Mouse (Mus musculus) lung, adult 2 months (tissue): ENCODE measurements around the gene Dzip1l. TPM values are rescaled to one million over a fixed set of nuclear protein-coding genes. Genes with fewer than 3 reads are reported as not detected.

Experiments used
- DNase-seq: peaks from one replicate; pipeline ENCODE4 v3.0.0; 2022
- H3K4me1 ChIP-seq: fragments of 200-500 bp; 2 replicates; pipeline ENCODE4 v1.6.1; 2011; ENCODE audit warnings: low read length; ENCODE audit not compliant: control insufficient read depth, insufficient read depth
- H3K4me3 ChIP-seq: fragments of 200-500 bp; replicated peaks from 2 replicates; pipeline ENCODE3; 2011; ENCODE audit warnings: low read depth, mild to moderate bottlenecking, control low read depth, low read length; ENCODE audit errors: extremely low read depth
- CTCF ChIP-seq: fragments of 200-500 bp; IDR thresholded peaks from 2 replicates; pipeline ENCODE4 v1.5.1; 2011; ENCODE audit warnings: mild to moderate bottlenecking, low read length, control low read depth; ENCODE audit not compliant: insufficient read depth
- POLR2A ChIP-seq: fragments of 200-500 bp; IDR thresholded peaks from 2 replicates; pipeline ENCODE4 v1.6.1; 2011; ENCODE audit warnings: low read depth, mild to moderate bottlenecking, control low read depth, low read length, borderline replicate concordance; ENCODE audit errors: extremely low read depth
- WGBS: fragments of 180-500 bp; shearing (Covaris S2); methylation state at CpG from one replicate; pipeline ENCODE4 v1.1.7; 2018; 5-methylcytosine and 5-hydroxymethylcytosine counted together
- polyA plus RNA-seq: library from polyadenylated mRNA; depleted of rRNA; stranded (reverse); fragments of >200 nt; gene quantifications from 2 replicates; pipeline ENCODE4 v1.2.3, GENCODE M21; 2012

The Dzip1l gene
- polyA plus RNA-seq, 1 experiment, result 8.3 TPM

DNA sequence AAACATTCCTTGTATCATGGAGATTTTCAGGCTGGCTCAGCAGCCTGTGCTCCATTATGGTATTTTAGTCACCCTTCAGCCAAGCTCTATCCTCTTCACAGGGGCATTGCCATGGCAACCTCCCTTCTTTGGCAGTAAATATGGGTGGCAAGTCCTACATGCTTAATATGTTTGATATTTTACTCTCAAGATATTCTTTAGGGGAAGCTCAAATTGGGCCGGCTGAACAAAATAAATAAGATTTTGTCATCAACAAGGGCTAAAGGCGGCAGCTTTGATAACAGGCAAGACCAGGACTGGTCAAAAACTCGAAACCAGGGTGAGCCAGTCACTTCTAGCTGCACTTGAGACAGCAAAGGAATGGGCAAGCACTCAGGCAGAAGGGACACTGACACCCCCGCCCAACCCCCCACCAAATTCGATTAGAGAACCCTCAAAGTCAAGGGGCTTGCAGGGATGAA, 55.8 kb downstream of the Dzip1l start:
- peak; percentile 74 for DNase-seq
- 36% methylated on average over 5 of the region's 5 CpGs for WGBS
- H3K4me1 ChIP-seq, result no peaks in the 10 kb centered on the region
- no peak for TF ChIP-seq CTCF
- no peak for TF ChIP-seq POLR2A
- no peak overlapping the region for H3K4me3 ChIP-seq

GRCm38 (mm10) chr9:99685536-99686231, 56.4 kb downstream of the Dzip1l start:
- TF ChIP-seq CTCF (no peak), POLR2A (no peak)
- DNase-seq, result no peak
- Histone ChIP-seq H3K4me1 (no peaks in the 10 kb centered on the region), H3K4me3 (no peak overlapping the region)
- 49% methylated on average over 5 of the region's 5 CpGs for WGBS

DNA sequence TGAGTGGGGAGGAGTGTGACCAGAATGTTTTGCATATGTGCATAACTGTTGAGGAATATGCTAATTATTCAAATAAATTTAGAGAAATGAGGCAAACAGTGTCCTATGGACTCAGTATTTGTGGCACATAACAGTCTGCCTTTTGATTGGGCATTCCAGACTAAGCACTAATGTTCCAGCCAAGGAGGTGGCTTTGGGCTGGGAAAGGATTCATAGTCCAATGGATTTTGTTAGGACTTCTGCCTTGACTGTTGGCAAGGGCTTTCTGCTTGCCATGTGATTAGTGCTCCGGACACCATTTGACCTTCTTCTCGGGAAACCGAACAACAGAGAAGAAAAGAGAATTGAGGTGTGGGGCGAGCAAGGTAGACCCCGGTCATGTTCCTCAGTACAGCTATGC, 60.5 kb downstream of the Dzip1l start:
- H3K4me1 ChIP-seq, result no peaks in the 10 kb centered on the region
- WGBS, result 94% methylated on average over 5 of the region's 5 CpGs
- no peak for TF ChIP-seq POLR2A
- TF ChIP-seq CTCF, result no peak
- no peak overlapping the region for H3K4me3 ChIP-seq
- no peak for DNase-seq

GRCm38 (mm10) chr9:99690386-99690785, 61.1 kb downstream of the Dzip1l start:
- no peaks in the 10 kb centered on the region for H3K4me1 ChIP-seq
- TF ChIP-seq CTCF, result no peak
- no peak for TF ChIP-seq POLR2A
- DNase-seq, result no peak
- WGBS, result 72% methylated on average over 7 of the region's 7 CpGs
- H3K4me3 ChIP-seq, result no peak overlapping the region

DNA sequence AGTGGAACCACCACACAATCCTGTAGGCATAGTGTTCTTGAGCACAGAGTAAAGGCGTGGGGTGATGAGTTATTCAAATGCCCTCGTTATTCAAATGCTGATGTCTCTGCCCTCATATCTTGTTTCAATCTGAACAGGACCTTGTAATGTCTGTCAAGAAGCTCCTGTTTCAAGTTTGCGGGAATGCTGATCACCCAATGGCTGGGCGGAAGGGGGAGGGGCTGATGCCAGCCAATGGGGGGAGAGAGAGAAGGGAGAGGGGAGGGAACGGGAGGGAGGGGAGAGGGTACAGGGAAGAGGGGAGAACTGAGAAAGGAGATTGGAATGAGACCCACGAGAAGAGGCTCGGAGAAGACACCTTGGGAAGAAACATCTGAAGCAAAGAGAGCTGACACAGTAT, 65.7 kb downstream of the Dzip1l start:
- H3K4me1 ChIP-seq, result no peaks in the 10 kb centered on the region
- no peak for TF ChIP-seq CTCF
- TF ChIP-seq POLR2A, result no peak
- no peak for DNase-seq
- H3K4me3 ChIP-seq, result no peak overlapping the region
- WGBS, result 49% methylated on average over 7 of the region's 7 CpGs

GRCm38 (mm10) chr9:99699752-99700389, 70.6 kb downstream of the Dzip1l start:
- 59% methylated on average over 2 of the region's 2 CpGs for WGBS
- DNase-seq, result no peak
- TF ChIP-seq POLR2A (no peak), CTCF (no peak)
- Histone ChIP-seq H3K4me1 (peaks cover 2% of the 10 kb centered on the region; the same call in 1 of the 2 replicates), H3K4me3 (no peak overlapping the region)

DNA sequence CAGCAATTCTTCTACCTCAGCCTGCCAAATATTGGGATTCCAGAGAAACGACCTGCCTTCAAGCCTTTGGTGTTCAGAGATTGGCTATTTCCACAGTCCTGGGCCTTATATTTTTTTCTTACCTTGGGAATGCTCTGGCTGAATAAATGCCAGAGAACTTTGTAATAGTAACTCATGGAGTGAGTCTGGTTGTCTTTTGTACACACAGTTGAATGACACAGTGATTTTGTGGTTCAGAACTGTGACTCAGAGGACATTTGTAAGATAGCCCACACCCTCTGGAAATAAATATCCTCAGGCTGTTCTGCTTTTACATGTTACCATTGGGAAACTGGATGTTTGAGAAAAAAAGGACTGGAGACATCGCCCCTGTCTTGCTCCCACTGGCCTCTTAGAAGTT, 71.9 kb downstream of the Dzip1l start:
- H3K4me3 ChIP-seq, result no peak overlapping the region
- TF ChIP-seq POLR2A, result no peak
- TF ChIP-seq CTCF, result no peak
- WGBS, result 67% methylated on average over 2 of the region's 2 CpGs
- no peak for DNase-seq
- peaks cover 4% of the 10 kb centered on the region; the same call in 1 of the 2 replicates for H3K4me1 ChIP-seq

- WGBS, result 58% methylated on average over 6 of the region's 6 CpGs
- no peak for DNase-seq
- TF ChIP-seq CTCF, result no peak
- no peak for TF ChIP-seq POLR2A
These were observed 72.9 kb downstream of the Dzip1l start for GRCm38 (mm10) chr9:99702215-99702614.

DNA sequence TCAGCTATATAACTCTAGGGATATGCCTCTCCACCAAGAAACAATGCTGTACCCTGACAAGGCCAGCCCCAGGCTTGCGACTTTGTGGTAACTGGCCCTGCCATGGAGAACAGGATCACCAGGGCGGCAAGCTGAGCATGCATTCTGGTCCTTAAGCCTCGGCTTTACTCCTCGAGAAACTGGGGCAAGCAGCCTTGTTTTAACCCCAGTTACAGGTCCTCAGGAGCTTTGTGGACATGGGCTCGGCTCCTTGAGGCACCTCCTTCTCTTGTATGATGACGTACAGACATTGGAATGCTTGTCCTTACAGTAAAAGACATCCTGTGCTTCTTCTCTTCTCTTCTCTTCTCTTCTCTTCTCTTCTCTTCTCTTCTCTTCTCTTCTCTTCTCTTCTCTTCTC, 74.4 kb downstream of the Dzip1l start:
- H3K4me3 ChIP-seq, result no peak overlapping the region
- DNase-seq, result no peak
- 62% methylated on average over 6 of the region's 6 CpGs for WGBS
- peaks cover 4% of the 10 kb centered on the region; the same call in 1 of the 2 replicates for H3K4me1 ChIP-seq
- no peak for TF ChIP-seq POLR2A
- no peak for TF ChIP-seq CTCF

More at GRCm38 (mm10) chr9:99702215-99702614, 72.9 kb downstream of the Dzip1l start:
- Histone ChIP-seq H3K4me1 (peaks cover 4% of the 10 kb centered on the region; the same call in 1 of the 2 replicates), H3K4me3 (no peak overlapping the region)

GRCm38 (mm10) chr9:99706264-99706663, 77.0 kb downstream of the Dzip1l start:
- peaks cover 4% of the 10 kb centered on the region for H3K4me1 ChIP-seq
- H3K4me3 ChIP-seq, result peak overlapping the region; percentile 4
- 74% methylated on average over 6 of the region's 6 CpGs for WGBS
- TF ChIP-seq CTCF, result no peak
- TF ChIP-seq POLR2A, result no peak
- no peak for DNase-seq
